Mouse (Mus musculus): ENCODE measurements around the gene Il10rb. TPM values are rescaled to one million over a fixed set of nuclear protein-coding genes. Genes with fewer than 3 reads are reported as not detected.
A peak's percentile ranks its signal among the peaks of the same experiment; 100 is the strongest.

The Il10rb gene
- polyA plus RNA-seq, 1 experiment from 2014 or later: 45.1 TPM

- H3K27ac ChIP-seq (ENCODE audit: low read length): peak overlapping the region; percentile 78
- ATAC-seq (ENCODE audit: low FRiP score, low TSS enrichment): peak; percentile 94
- H3K4me3 ChIP-seq (ENCODE audit: low read length): peak overlapping the region; percentile 67
- H3K4me1 ChIP-seq (ENCODE audit: insufficient read depth, low read length): peaks cover 25% of the 10 kb centered on the region
- peaks cover 5% of the 10 kb centered on the region for H3K9me3 ChIP-seq (ENCODE audit: low read length)
- H3K9ac ChIP-seq (replicated peaks; ENCODE audit: low read length): peak overlapping the region; percentile 79
- H3K4me2 ChIP-seq (replicated peaks; ENCODE audit: low read depth, low read length): peak overlapping the region; percentile 94
- WGBS: 2% methylated on average over 44 of the region's 44 CpGs
- H3K36me3 ChIP-seq (ENCODE audit: insufficient read depth, low read length): peaks cover 9% of the 10 kb centered on the region; the same call in 1 of the 2 replicates
- H3K27me3 ChIP-seq (ENCODE audit: insufficient read depth, low read length): no peaks in the 10 kb centered on the region
Measured at GRCm38 (mm10) chr16:91464594-91465504, 58.9 kb downstream of the Il10rb start.

DNA sequence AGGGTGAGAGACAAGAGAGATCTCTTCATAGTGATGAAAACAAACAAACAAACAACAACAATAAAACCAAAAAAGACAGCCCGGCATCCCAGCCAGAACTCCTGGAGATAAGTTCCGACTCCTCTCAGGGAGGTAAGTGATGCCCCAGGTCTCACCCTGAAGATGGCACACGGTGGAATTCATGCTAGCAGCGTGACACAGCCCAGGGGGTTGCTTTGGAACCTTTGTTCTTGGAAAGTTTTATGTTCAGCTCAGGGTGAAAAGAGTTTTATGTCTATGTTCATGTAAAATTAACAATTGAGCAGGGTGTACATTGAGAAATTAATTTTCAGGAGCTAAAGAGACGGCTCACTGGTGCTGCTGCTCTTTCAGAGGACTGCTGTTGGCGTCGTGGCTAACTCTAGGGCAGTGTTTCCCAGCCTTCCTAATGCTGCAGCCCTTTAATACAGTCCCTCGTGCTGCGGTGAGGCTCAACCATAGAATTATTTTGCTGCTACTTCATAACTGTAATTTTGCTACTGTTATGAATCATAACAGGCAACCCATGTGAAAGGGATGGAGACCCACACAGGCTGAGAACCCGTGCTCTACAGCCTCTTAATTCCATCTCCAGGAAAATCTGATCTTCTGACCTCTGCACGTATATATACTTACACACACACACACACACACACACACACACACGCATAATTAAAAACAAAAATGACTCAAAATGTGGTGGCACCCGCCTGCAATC, 59.7 kb downstream of the Il10rb start:
- Histone ChIP-seq H3K4me1 (ENCODE audit: insufficient read depth, low read length) (peaks cover 25% of the 10 kb centered on the region), H3K9me3 (ENCODE audit: low read length) (peaks cover 5% of the 10 kb centered on the region), H3K27me3 (ENCODE audit: insufficient read depth, low read length) (no peaks in the 10 kb centered on the region), H3K4me2 (replicated peaks; ENCODE audit: low read depth, low read length) (peak overlapping the region; percentile 94), H3K27ac (ENCODE audit: low read length) (no peak overlapping the region), H3K9ac (replicated peaks; ENCODE audit: low read length) (peak overlapping the region; percentile 79), H3K36me3 (ENCODE audit: insufficient read depth, low read length) (peaks cover 9% of the 10 kb centered on the region; the same call in 1 of the 2 replicates), H3K4me3 (ENCODE audit: low read length) (peak overlapping the region; percentile 67)
- WGBS: 37% methylated on average over 13 of the region's 13 CpGs
- no peak; the same call in 1 of the 2 replicates for ATAC-seq (ENCODE audit: low FRiP score, low TSS enrichment)

GRCm38 (mm10) chr16:91466566-91466965, 60.6 kb downstream of the Il10rb start:
- ATAC-seq (ENCODE audit: low FRiP score, low TSS enrichment): peak; percentile 33; the same call in 1 of the 2 replicates
- H3K9ac ChIP-seq (replicated peaks; ENCODE audit: low read length): no peak overlapping the region
- peak overlapping the region; percentile 94; the same call in 1 of the 2 replicates for H3K4me2 ChIP-seq (replicated peaks; ENCODE audit: low read depth, low read length)
- H3K36me3 ChIP-seq (ENCODE audit: insufficient read depth, low read length): peaks cover 9% of the 10 kb centered on the region; the same call in 1 of the 2 replicates
- 49% methylated on average over 6 of the region's 6 CpGs for WGBS
- peaks cover 5% of the 10 kb centered on the region for H3K9me3 ChIP-seq (ENCODE audit: low read length)
- H3K27ac ChIP-seq (ENCODE audit: low read length): peak overlapping the region; percentile 27; the same call in 1 of the 2 replicates
- no peaks in the 10 kb centered on the region for H3K27me3 ChIP-seq (ENCODE audit: insufficient read depth, low read length)
- H3K4me1 ChIP-seq (ENCODE audit: insufficient read depth, low read length): peaks cover 25% of the 10 kb centered on the region
- H3K4me3 ChIP-seq (ENCODE audit: low read length): no peak overlapping the region

- 71% methylated on average over 3 of the region's 3 CpGs for WGBS
- no peak overlapping the region for H3K27ac ChIP-seq (ENCODE audit: low read length)
- peaks cover 5% of the 10 kb centered on the region for H3K9me3 ChIP-seq (ENCODE audit: low read length)
- H3K36me3 ChIP-seq (ENCODE audit: insufficient read depth, low read length): peaks cover 9% of the 10 kb centered on the region; the same call in 1 of the 2 replicates
- no peak overlapping the region for H3K4me3 ChIP-seq (ENCODE audit: low read length)
- no peak for ATAC-seq (ENCODE audit: low FRiP score, low TSS enrichment)
- peaks cover 15% of the 10 kb centered on the region for H3K4me1 ChIP-seq (ENCODE audit: insufficient read depth, low read length)
- no peaks in the 10 kb centered on the region for H3K27me3 ChIP-seq (ENCODE audit: insufficient read depth, low read length)
- H3K9ac ChIP-seq (replicated peaks; ENCODE audit: low read length): no peak overlapping the region
- no peak overlapping the region for H3K4me2 ChIP-seq (replicated peaks; ENCODE audit: low read depth, low read length)
Measured at GRCm38 (mm10) chr16:91470470-91470869, 64.5 kb downstream of the Il10rb start.

DNA sequence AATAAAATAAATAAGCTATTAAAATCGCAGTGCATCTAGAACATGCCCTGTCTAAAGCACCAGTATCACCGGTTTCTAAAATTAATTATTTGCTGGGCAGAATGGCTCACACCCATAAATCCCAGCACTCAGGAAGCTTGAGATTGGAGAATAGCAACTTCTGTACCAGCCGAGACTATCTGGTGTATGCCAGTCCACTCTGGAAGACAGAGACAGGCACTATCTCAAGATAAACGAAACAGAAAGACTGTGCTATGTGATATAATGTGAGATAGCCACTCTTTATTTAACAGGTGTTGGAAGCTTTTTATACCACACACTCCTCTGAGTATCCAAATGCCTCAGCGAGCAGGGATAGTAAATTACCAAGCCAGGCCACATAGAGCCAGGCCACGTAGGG, 65.5 kb downstream of the Il10rb start:
- WGBS: 65% methylated on average over 6 of the region's 6 CpGs
- peaks cover 9% of the 10 kb centered on the region; the same call in 1 of the 2 replicates for H3K36me3 ChIP-seq (ENCODE audit: insufficient read depth, low read length)
- H3K27ac ChIP-seq (ENCODE audit: low read length): no peak overlapping the region
- no peak overlapping the region for H3K4me2 ChIP-seq (replicated peaks; ENCODE audit: low read depth, low read length)
- no peak overlapping the region for H3K4me3 ChIP-seq (ENCODE audit: low read length)
- no peak overlapping the region for H3K9ac ChIP-seq (replicated peaks; ENCODE audit: low read length)
- H3K4me1 ChIP-seq (ENCODE audit: insufficient read depth, low read length): peaks cover 5% of the 10 kb centered on the region; the same call in 1 of the 2 replicates
- ATAC-seq (ENCODE audit: low FRiP score, low TSS enrichment): no peak
- no peaks in the 10 kb centered on the region for H3K27me3 ChIP-seq (ENCODE audit: insufficient read depth, low read length)
- peaks cover 5% of the 10 kb centered on the region for H3K9me3 ChIP-seq (ENCODE audit: low read length)

Other genes starting within 250 kb of the Il10rb start
- gene Olig2, start 180.7 kb upstream of the Il10rb start, polyA plus RNA-seq (2015; fragmentation: Nextera tagmentation; extraction: Ambion mirVana): not detected in 2 replicates
- 0.14 TPM in 1 of 2 replicates, not detected in the other for gene Olig1, start 136.4 kb upstream of the Il10rb start, polyA plus RNA-seq (2015; fragmentation: Nextera tagmentation; extraction: Ambion mirVana)
- gene Ifnar2, start 33.4 kb upstream of the Il10rb start, polyA plus RNA-seq (2015; fragmentation: Nextera tagmentation; extraction: Ambion mirVana): 55.5 and 56.2 TPM in 2 replicates
- gene Gm21970, start 14.4 kb upstream of the Il10rb start, polyA plus RNA-seq (2015; fragmentation: Nextera tagmentation; extraction: Ambion mirVana): not detected in 2 replicates
- 67.3 and 71.8 TPM in 2 replicates for gene Ifnar1, start 79.1 kb downstream of the Il10rb start, polyA plus RNA-seq (2015; fragmentation: Nextera tagmentation; extraction: Ambion mirVana)
- 52.1 and 52.7 TPM in 2 replicates for gene Ifngr2, start 140.9 kb downstream of the Il10rb start, polyA plus RNA-seq (2015; fragmentation: Nextera tagmentation; extraction: Ambion mirVana)
- 42.1 and 47.7 TPM in 2 replicates for gene Tmem50b, start 191.6 kb downstream of the Il10rb start, polyA plus RNA-seq (2015; fragmentation: Nextera tagmentation; extraction: Ambion mirVana)
- 3.8 and 4.9 TPM in 2 replicates for gene Dnajc28, start 212.9 kb downstream of the Il10rb start, polyA plus RNA-seq (2015; fragmentation: Nextera tagmentation; extraction: Ambion mirVana)
- 120 and 129 TPM in 2 replicates for gene Gart, start 240.8 kb downstream of the Il10rb start, polyA plus RNA-seq (2015; fragmentation: Nextera tagmentation; extraction: Ambion mirVana)
- gene Son, start 241.3 kb downstream of the Il10rb start, polyA plus RNA-seq (2015; fragmentation: Nextera tagmentation; extraction: Ambion mirVana): 100.0 and 111 TPM in 2 replicates

All from kidney, embryonic 16.5 days (tissue).